Mouse (Mus musculus): ENCODE data around the gene Rad23a. TPM values are rescaled to one million over a fixed set of nuclear protein-coding genes. Genes with fewer than 3 reads are reported as not detected.
A peak's percentile ranks its signal among the peaks of the same experiment; 100 is the strongest.

Rad23a gene
- polyA plus RNA-seq, 1 experiment from 2014 or later, result 75.7 TPM

DNA sequence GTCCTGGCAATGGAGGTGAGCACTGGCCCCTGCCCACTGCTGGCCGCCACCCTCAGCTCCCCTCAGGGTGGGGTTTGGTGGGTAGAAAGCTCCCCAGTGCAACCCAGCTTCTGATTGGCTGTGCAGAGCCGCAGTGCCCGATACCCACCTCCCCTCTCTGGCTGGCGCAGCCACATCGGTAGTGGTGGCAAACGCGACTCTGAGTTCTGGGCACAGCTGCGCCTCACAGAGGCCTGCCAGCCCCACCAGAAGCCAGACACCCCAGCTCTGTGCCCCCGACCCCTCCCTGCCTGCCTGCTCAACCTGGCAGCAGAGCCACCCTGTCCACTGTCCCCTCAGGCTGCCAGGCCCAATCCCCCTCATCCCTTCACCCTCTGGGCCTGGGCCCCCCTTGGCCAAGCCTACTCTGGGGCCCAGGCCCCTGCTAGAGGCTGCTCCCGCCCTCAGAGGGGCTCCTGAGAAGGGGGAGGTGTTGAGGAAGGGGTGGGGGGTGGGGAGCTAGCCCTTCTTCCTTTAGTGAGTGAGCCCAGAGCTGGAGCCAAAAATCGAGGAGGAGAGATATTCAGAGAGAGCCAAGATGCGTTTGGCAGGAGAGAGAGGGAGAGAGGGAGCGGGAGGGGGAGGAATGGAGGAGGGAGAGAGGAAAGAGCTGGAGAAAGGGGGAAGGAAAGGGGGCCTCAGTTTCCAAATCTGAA lies 46.5 kb downstream of the Rad23a start:
- peak overlapping the region; percentile 29 for H3K4me2 ChIP-seq (replicated peaks)
- peaks cover 90% of the 10 kb centered on the region for H3K27me3 ChIP-seq (ENCODE audit: control insufficient read depth, insufficient read depth, low read length)
- WGBS, result 47% methylated on average over 13 of the region's 13 CpGs
- H3K27ac ChIP-seq, result peak overlapping the region; percentile 88
- ATAC-seq (ENCODE audit: low FRiP score) (peak; percentile 88), DNase-seq (ENCODE audit: low spot score) (no peak)
- peaks cover 6% of the 10 kb centered on the region; the same call in 1 of the 2 replicates for H3K36me3 ChIP-seq (replicated peaks; ENCODE audit: control insufficient read depth, insufficient read depth)
- peaks cover 34% of the 10 kb centered on the region for H3K4me1 ChIP-seq (replicated peaks; ENCODE audit: control insufficient read depth, insufficient read depth, low read length)
- no peak overlapping the region for H3K9ac ChIP-seq
- no peaks in the 10 kb centered on the region for H3K9me3 ChIP-seq (ENCODE audit: control insufficient read depth, low read length)
- no peak overlapping the region for H3K4me3 ChIP-seq (replicated peaks; ENCODE audit: low read length)

DNA sequence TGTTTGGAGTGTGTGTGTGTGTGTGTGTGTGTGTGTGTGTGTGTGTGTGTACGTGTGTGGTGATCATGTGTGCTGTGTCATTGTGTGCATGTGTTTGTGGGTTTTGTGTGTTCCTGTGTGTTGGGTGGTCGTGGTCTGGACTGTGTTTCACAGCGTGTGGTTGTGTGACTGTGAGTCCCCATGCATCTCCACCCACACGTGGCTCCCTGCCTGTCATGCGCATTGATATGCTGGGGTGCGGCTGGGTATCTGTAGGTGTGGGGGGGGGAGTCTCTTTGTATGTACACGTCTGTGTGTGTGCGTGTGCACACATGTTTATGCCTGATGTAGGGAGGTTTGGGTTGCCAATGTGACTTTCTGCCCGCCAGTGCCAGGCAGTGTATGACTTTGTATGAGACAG lies 47.3 kb downstream of the Rad23a start:
- H3K4me2 ChIP-seq (replicated peaks), result peak overlapping the region; percentile 29; the same call in 1 of the 2 replicates
- peaks cover 90% of the 10 kb centered on the region for H3K27me3 ChIP-seq (ENCODE audit: control insufficient read depth, insufficient read depth, low read length)
- ATAC-seq (ENCODE audit: low FRiP score), result no peak
- DNase-seq (ENCODE audit: low spot score), result no peak
- H3K9me3 ChIP-seq (ENCODE audit: control insufficient read depth, low read length), result no peaks in the 10 kb centered on the region
- H3K27ac ChIP-seq, result peak overlapping the region; percentile 88
- H3K4me1 ChIP-seq (replicated peaks; ENCODE audit: control insufficient read depth, insufficient read depth, low read length), result peaks cover 40% of the 10 kb centered on the region
- peaks cover 6% of the 10 kb centered on the region; the same call in 1 of the 2 replicates for H3K36me3 ChIP-seq (replicated peaks; ENCODE audit: control insufficient read depth, insufficient read depth)
- H3K9ac ChIP-seq, result no peak overlapping the region
- no peak overlapping the region for H3K4me3 ChIP-seq (replicated peaks; ENCODE audit: low read length)
- 78% methylated on average over 9 of the region's 9 CpGs for WGBS

DNA sequence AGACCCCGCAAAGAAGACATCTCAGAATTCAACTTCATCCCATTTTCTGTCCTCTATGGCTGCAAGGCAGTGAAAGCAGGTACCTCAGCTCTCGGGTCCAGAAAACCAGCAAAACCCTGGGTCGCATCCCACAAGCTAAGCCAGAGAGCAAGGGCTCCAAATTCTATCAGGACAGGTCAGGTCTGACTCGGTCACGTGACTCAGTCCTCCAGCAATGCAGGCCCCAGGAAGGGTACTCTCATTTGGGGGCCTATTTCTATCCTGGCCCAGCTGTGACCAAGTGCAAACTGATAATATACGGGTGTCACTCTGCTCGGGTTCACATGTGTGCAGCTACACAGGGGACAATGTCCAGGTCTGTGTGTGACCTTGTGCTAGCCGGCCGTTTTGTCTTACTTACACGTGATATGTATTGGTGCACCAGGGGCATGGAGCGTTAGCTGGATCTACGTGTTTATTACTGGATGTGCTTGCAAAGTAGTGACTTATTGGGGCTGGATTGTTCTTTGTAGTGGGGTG lies 48.0 kb downstream of the Rad23a start:
- H3K4me1 ChIP-seq (replicated peaks; ENCODE audit: control insufficient read depth, insufficient read depth, low read length), result peaks cover 43% of the 10 kb centered on the region
- H3K36me3 ChIP-seq (replicated peaks; ENCODE audit: control insufficient read depth, insufficient read depth), result peaks cover 6% of the 10 kb centered on the region; the same call in 1 of the 2 replicates
- H3K4me2 ChIP-seq (replicated peaks), result no peak overlapping the region
- H3K9ac ChIP-seq, result no peak overlapping the region
- H3K27ac ChIP-seq, result no peak overlapping the region
- H3K4me3 ChIP-seq (replicated peaks; ENCODE audit: low read length), result no peak overlapping the region
- 80% methylated on average over 12 of the region's 12 CpGs for WGBS
- no peaks in the 10 kb centered on the region for H3K9me3 ChIP-seq (ENCODE audit: control insufficient read depth, low read length)
- H3K27me3 ChIP-seq (ENCODE audit: control insufficient read depth, insufficient read depth, low read length), result peaks cover 90% of the 10 kb centered on the region
- DNase-seq (ENCODE audit: low spot score), result no peak
- ATAC-seq (ENCODE audit: low FRiP score), result no peak

GRCm38 (mm10) chr8:84790537-84790936 lies 49.9 kb downstream of the Rad23a start:
- no peaks in the 10 kb centered on the region for H3K9me3 ChIP-seq (ENCODE audit: control insufficient read depth, low read length)
- ATAC-seq (ENCODE audit: low FRiP score) (no peak), DNase-seq (ENCODE audit: low spot score) (no peak)
- H3K9ac ChIP-seq, result peak overlapping the region; percentile 40; the same call in 1 of the 2 replicates
- H3K4me2 ChIP-seq (replicated peaks), result no peak overlapping the region
- 70% methylated on average over 2 of the region's 2 CpGs for WGBS
- H3K27me3 ChIP-seq (ENCODE audit: control insufficient read depth, insufficient read depth, low read length), result peaks cover 89% of the 10 kb centered on the region
- peaks cover 50% of the 10 kb centered on the region for H3K4me1 ChIP-seq (replicated peaks; ENCODE audit: control insufficient read depth, insufficient read depth, low read length)
- H3K36me3 ChIP-seq (replicated peaks; ENCODE audit: control insufficient read depth, insufficient read depth), result no peaks in the 10 kb centered on the region
- no peak overlapping the region for H3K27ac ChIP-seq
- H3K4me3 ChIP-seq (replicated peaks; ENCODE audit: low read length), result no peak overlapping the region

DNA sequence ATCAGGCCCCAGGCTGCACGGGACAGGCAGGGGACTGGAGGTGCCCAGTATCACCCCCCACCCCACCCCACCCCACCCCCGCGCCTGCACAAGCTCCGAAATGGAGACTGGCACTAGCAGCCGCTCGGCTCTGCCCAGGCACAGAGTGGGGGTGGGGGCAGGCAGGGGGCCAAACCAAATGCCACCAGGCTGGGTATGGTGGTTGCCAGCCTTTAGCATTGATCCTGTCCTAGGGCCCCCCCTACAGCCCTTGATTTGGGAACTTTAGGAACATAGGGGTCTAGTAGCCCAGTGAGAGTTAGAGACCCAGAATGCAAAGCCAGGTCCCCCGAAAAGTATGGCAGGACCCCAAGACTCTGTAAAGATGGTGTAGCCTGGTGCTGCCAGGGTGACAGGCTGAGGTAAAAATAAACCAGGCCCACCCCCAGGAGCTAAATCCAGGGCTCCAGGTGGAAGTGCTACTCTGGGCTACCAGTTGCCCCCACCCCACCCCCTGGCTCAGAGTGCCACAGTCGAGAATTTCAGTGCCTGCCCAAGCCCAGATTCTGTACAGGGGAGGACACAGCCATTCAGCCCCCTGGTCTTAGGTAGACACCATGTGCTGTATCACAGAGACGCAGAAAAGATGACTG lies 50.5 kb downstream of the Rad23a start:
- no peak overlapping the region for H3K27ac ChIP-seq

DNA sequence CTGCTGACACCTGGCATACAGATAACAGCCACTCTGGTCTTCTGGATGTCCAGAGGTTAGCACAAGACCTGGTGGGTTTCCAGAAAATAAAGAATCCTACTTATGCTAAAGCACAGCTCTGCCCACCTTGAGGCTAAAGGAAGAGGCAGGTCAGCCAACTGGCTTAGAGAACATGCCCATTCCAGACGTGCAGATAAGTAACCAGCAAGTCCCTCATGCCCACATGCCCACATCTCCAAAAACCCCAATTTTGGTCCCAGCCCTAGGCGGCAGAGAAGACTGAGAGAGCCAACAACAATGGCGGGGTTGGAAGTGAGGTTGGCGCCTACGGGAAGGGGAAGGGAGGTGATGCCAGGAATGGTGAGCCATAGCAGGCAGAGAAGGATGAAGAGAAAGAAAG lies 51.1 kb downstream of the Rad23a start:
- Histone ChIP-seq H3K27me3 (ENCODE audit: control insufficient read depth, insufficient read depth, low read length) (peaks cover 92% of the 10 kb centered on the region), H3K4me3 (replicated peaks; ENCODE audit: low read length) (no peak overlapping the region), H3K9me3 (ENCODE audit: control insufficient read depth, low read length) (no peaks in the 10 kb centered on the region), H3K27ac (no peak overlapping the region), H3K4me2 (replicated peaks) (no peak overlapping the region), H3K36me3 (replicated peaks; ENCODE audit: control insufficient read depth, insufficient read depth) (no peaks in the 10 kb centered on the region), H3K4me1 (replicated peaks; ENCODE audit: control insufficient read depth, insufficient read depth, low read length) (peaks cover 49% of the 10 kb centered on the region), H3K9ac (no peak overlapping the region)
- 54% methylated on average over 5 of the region's 5 CpGs for WGBS
- DNase-seq (ENCODE audit: low spot score) (no peak), ATAC-seq (ENCODE audit: low FRiP score) (no peak)

More for the DNA sequence above, 50.5 kb downstream of the Rad23a start:
- Histone ChIP-seq H3K4me2 (replicated peaks) (no peak overlapping the region), H3K4me1 (replicated peaks; ENCODE audit: control insufficient read depth, insufficient read depth, low read length) (peaks cover 49% of the 10 kb centered on the region), H3K9ac (no peak overlapping the region), H3K9me3 (ENCODE audit: control insufficient read depth, low read length) (no peaks in the 10 kb centered on the region), H3K4me3 (replicated peaks; ENCODE audit: low read length) (no peak overlapping the region), H3K36me3 (replicated peaks; ENCODE audit: control insufficient read depth, insufficient read depth) (no peaks in the 10 kb centered on the region), H3K27me3 (ENCODE audit: control insufficient read depth, insufficient read depth, low read length) (peaks cover 92% of the 10 kb centered on the region)
- 68% methylated on average over 9 of the region's 9 CpGs for WGBS
- no peak for ATAC-seq (ENCODE audit: low FRiP score)
- no peak for DNase-seq (ENCODE audit: low spot score)

- Histone ChIP-seq H3K27me3 (ENCODE audit: control insufficient read depth, insufficient read depth, low read length) (peaks cover 92% of the 10 kb centered on the region), H3K9ac (0 out of 2 replicates have a peak overlapping the region, but pooled peaks have one; percentile 7), H3K4me2 (replicated peaks) (no peak overlapping the region), H3K4me1 (replicated peaks; ENCODE audit: control insufficient read depth, insufficient read depth, low read length) (peaks cover 52% of the 10 kb centered on the region), H3K27ac (no peak overlapping the region), H3K9me3 (ENCODE audit: control insufficient read depth, low read length) (no peaks in the 10 kb centered on the region), H3K4me3 (replicated peaks; ENCODE audit: low read length) (no peak overlapping the region), H3K36me3 (replicated peaks; ENCODE audit: control insufficient read depth, insufficient read depth) (no peaks in the 10 kb centered on the region)
- 16% methylated on average over 11 of the region's 11 CpGs for WGBS
- no peak for DNase-seq (ENCODE audit: low spot score)
- no peak for ATAC-seq (ENCODE audit: low FRiP score)
Observed at GRCm38 (mm10) chr8:84788896-84789295, 51.6 kb downstream of the Rad23a start.

DNA sequence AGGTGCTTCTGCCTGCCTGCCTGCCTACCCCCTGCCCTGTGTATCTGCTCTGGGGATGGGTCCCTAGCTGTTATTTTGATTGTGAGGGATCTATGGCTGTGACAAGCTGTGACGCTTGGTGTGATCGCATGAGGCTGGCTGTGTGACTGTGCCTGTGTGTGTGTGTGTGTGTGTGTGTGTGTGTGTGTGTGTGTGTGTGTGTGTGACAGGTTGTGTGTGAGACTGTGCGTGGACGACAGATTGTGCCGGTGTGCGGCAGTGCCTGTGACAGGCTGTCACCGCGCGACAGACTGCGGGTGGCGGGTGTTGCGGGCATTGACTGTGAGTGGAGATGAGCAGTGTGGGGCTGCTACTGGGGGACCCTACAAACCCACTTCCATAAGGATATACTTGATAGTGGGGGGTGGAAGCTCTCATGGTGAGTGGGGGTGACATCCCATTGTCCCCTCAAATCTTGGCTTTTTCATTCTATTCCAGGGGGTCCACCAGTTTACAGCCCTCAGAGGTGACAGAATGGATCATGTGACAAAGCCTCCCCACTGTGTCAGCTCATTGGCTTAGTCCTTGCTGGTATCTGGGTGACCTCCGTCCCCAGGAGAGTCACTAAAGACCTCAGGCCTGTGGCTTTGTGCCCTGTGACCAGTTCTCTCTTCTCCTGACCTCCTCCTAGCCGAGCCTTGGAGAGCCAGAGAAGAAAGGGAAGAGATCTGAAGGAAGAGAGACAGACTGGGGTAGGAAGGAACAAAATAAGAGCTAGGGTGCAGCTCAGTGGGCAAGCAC lies 52.8 kb downstream of the Rad23a start:
- peaks cover 91% of the 10 kb centered on the region for H3K27me3 ChIP-seq (ENCODE audit: control insufficient read depth, insufficient read depth, low read length)
- no peak overlapping the region for H3K27ac ChIP-seq
- H3K36me3 ChIP-seq (replicated peaks; ENCODE audit: control insufficient read depth, insufficient read depth), result no peaks in the 10 kb centered on the region
- no peak overlapping the region for H3K4me2 ChIP-seq (replicated peaks)
- no peak for DNase-seq (ENCODE audit: low spot score)
- no peak overlapping the region for H3K9ac ChIP-seq
- H3K9me3 ChIP-seq (ENCODE audit: control insufficient read depth, low read length), result no peaks in the 10 kb centered on the region
- H3K4me1 ChIP-seq (replicated peaks; ENCODE audit: control insufficient read depth, insufficient read depth, low read length), result peaks cover 51% of the 10 kb centered on the region
- ATAC-seq (ENCODE audit: low FRiP score), result no peak
- WGBS, result 14% methylated on average over 14 of the region's 14 CpGs
- no peak overlapping the region for H3K4me3 ChIP-seq (replicated peaks; ENCODE audit: low read length)
